Mouse (Mus musculus) layer of hippocampus, adult 2 months (tissue): Measurements from ENCODE around the gene Nsun2. TPM values are rescaled to one million over a fixed set of nuclear protein-coding genes. Genes with fewer than 3 reads are reported as not detected.

Experiments
- DNase-seq, 2 experiments: peaks; one replicate each; pipeline ENCODE4 v3.0.0; 2022; ENCODE audit warnings: low spot score in 2 of 2
- H3K27ac ChIP-seq: fragments of 200-600 bp; 2 replicates; pipeline ENCODE4 v1.8.1; 2022
- H3K4me3 ChIP-seq: fragments of 200-600 bp; 2 replicates; pipeline ENCODE4 v1.8.1; 2022; ENCODE audit warnings: mild to moderate bottlenecking
- CTCF ChIP-seq: fragments of 200-600 bp; conservative IDR thresholded peaks from 2 replicates; pipeline ENCODE4 v1.8.1; 2022; ENCODE audit warnings: antibody characterized with exemption, mild to moderate bottlenecking, moderate library complexity
- total RNA-seq, 2 experiments: library from RNA; stranded (reverse); gene quantifications; 2 replicates each; pipeline ENCODE4 v1.2.3; 2021

Gene Nsun2
- total RNA-seq, 2 experiments from 2014 or later = 99.2 to 99.8 TPM

DNA sequence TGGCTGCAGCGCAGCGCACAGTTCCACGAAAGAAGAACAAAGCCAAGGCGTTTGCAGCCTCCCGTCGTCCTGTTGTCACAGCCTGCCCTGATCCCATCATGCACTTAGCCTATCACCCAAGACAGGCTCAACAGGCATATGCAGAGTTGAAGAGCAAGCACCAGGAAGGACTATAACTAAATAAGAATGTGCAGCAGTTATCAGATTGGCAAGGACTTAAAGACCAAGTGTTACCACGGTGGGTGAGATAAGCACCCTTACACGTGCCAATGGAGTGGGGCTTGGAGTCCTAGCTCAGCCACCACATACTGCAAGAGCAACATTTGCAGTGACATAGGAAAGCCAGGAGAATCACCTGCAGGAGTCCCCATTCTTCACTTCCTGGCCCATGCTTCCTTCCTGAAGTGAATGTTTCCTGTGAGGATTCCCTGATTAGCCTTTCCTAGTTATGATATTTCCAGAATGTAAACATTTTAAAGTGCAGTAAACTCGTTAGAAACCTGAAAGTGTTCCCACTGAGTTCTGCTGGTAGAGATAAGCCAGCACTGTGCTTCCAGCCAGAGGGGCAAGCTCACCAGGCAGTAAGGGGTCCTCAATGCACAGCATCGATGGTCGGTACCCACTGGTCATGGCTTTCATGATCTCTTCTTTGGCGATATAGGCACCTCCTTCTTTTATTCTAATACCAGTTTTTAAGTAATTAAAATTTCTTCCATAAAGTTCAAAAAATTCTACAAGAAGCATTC is 27.0 kb upstream of the Nsun2 start:
- no peak for DNase-seq
- Histone ChIP-seq H3K4me3 (no peak overlapping the region), H3K27ac (no peak overlapping the region)
- no peak for TF ChIP-seq CTCF

GRCm38 (mm10) chr13:69507666-69508065 is 25.9 kb upstream of the Nsun2 start:
- Histone ChIP-seq H3K27ac (no peak overlapping the region), H3K4me3 (no peak overlapping the region)
- no peak for TF ChIP-seq CTCF
- no peak for DNase-seq

- DNase-seq = peak in 1 of 2 experiments; percentile 50
- peak; percentile 87 for TF ChIP-seq CTCF
- Histone ChIP-seq H3K27ac (peak overlapping the region; percentile 67), H3K4me3 (no peak overlapping the region)
These were observed 23.9 kb upstream of the Nsun2 start for GRCm38 (mm10) chr13:69509391-69510244.

DNA sequence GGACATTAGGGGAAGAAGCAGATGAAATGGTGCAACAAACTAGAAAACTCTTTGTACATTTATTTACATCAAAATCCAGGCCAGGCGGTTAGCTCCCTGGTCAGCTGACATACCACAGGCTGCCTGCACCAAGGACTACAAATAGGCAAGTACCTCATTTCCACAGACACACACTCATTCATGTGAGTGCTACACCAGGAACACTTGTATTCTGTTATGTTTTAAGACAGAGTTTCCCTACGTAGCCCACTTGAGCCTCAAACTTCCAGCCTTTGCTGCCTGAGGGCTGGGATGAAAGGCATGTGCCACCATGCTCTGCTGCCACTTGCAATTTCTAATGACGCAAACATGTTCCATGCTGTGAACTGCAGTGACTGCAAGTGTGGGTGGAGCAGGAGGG is 18.5 kb upstream of the Nsun2 start:
- H3K27ac ChIP-seq = no peak overlapping the region
- H3K4me3 ChIP-seq = no peak overlapping the region
- DNase-seq = no peak
- no peak for TF ChIP-seq CTCF

DNA sequence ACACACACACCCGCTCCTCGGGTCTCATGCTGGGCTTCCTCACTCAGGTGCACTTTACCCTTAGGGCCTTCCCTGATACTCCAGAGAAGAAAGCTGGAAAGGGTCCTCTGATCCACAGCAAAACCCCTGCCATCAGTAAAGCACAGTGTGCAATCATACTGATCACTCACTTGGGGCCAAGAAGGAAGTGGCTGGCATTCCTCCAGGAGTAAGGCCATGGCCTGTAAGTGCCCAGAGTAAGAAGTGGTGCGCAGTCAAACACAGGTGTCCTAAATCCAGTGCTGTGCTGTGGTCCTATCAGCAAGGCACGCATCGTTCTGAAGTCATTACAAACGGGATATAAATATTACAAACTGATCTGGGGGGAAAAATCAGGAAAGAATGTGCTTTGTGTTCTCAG is 16.1 kb upstream of the Nsun2 start:
- TF ChIP-seq CTCF = no peak
- Histone ChIP-seq H3K4me3 (no peak overlapping the region), H3K27ac (no peak overlapping the region)
- DNase-seq = no peak

DNA sequence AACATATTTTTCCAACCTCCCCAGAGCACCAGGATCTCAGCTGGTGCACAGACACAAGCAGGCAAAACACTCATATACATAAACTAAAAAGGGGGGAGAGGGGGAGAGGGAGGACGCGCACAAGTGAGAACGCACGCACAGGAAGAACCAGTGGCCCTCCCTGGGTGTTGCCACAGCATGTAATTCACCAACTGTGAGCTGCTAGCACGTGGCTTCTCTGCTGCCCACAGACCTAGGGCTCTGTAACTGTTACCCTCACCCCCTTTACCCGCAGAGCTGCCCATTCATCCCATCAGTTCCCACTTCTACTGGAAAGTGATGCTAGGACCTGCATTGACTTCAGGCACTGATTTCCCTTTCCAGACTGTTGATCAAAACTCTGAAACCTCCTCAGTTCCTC is 14.4 kb upstream of the Nsun2 start:
- no peak overlapping the region for H3K27ac ChIP-seq
- DNase-seq = no peak
- no peak for TF ChIP-seq CTCF

DNA sequence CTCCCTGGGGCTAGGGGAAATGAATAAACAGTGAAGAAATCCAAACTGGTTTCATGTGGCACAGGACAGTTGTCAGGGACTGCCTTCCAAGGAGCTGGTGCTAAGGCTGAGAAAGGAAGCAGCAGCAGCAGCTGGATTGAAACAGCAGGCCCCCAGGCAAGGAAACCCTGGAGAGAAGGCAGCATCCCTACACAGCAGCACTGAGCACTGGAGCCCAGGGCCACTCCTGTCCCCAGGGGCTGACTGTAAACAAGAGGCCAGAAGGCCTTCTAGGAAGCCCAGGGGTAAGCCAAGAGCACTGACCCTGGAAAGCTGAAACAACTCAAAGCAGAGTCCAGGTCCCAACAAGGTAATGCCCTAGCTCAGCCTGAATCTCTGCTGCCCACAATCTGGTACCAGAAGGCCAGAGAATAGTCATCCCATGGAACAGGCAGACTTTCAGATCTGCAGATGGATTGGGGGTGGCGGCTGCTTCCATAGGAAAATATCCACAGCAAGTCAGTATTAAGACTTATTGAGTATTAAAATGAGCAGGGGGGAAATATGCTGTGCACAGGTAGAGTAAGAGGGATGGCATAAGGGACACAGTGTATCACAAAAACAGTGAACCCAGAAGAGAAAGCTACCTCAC is 11.3 kb upstream of the Nsun2 start:
- H3K4me3 ChIP-seq = no peak overlapping the region
- H3K27ac ChIP-seq = peak overlapping the region; percentile 85
- no peak for TF ChIP-seq CTCF
- DNase-seq = peak in 1 of 2 experiments; percentile 66

More for the DNA sequence above, 14.4 kb upstream of the Nsun2 start:
- no peak overlapping the region for H3K4me3 ChIP-seq

DNA sequence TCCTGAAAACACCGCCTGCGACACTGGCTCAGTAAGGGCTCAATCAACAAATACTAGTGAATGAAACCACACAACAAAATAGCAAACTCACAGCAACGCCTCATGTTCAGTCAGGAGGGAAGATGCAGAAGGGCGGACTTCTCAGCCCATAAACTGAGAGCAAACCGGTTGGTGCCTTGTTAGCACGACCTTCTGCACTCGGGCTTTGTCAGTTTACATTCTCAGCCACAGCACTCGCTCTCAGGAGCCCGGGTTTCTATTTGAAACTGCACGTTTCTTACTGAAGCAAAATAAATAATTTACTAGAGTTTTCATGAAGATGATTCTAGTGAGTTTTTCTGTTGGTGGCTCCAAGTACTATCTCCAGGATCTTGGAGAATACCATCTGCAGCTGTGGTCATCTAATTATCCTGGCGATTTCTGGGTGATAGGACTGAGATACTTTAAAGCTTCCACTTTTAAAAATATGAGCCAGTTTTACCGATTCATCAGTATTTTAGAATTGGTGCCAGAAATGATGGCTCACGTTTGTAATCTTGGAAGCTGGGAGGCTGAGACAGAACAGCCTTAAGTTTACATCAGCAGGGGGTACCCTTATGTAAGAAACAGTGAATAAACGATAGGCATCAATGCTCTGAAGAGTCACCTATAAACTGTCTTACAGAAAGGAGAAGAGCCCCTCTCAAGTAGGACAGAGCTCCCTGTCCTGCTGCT is 9.9 kb upstream of the Nsun2 start:
- DNase-seq = no peak
- H3K27ac ChIP-seq = peak overlapping the region; percentile 85
- TF ChIP-seq CTCF = no peak

DNA sequence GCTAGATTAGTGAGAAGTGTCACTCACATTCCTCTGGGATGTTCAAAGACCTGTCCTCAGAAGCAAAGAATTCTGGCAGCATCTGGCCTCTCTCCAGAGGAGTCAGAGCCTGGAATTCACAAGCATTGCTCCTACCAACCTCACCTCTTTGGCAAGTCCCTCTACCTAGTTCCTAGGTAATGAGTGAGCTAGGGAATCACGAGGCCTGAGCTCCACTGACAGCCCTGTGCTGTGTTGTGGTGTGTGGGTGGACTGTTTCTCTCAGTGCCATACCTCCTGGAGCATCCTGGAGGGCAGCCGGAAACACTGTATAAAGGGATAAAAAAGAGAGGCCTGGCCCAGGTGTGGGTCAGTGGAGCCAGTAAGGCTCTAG is 9.4 kb upstream of the Nsun2 start:
- H3K27ac ChIP-seq = peak overlapping the region; percentile 85
- no peak for DNase-seq
- TF ChIP-seq CTCF = no peak
- no peak overlapping the region for H3K4me3 ChIP-seq

More for the DNA sequence above, 9.9 kb upstream of the Nsun2 start:
- H3K4me3 ChIP-seq = no peak overlapping the region

GRCm38 (mm10) chr13:69525867-69526266 is 7.7 kb upstream of the Nsun2 start:
- H3K27ac ChIP-seq = peak overlapping the region; percentile 85; the same call in 1 of the 2 replicates
- DNase-seq = no peak
- TF ChIP-seq CTCF = no peak

DNA sequence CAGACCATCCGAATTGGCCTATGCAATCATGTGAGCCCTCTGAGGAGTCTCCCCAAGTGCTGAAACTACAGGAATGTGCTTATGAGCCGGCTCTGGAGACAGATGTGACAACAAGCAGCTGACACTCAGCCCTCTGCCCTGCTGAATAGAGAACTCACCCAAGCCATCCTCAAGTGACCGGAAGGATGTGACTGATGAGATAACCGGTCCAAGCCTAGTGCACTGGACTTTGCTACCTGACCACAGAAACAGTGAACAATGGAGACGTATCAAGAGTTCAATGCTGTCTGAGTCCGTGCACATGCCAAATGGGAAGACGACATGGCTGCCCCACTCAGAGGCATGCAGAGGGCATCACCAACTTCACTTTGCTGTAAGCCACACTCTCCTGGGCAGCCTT is 5.0 kb upstream of the Nsun2 start:
- DNase-seq = no peak
- TF ChIP-seq CTCF = no peak
- Histone ChIP-seq H3K4me3 (no peak overlapping the region), H3K27ac (0 out of 2 replicates have a peak overlapping the region, but pooled peaks have one; percentile 7)

More at GRCm38 (mm10) chr13:69525867-69526266, 7.7 kb upstream of the Nsun2 start:
- no peak overlapping the region for H3K4me3 ChIP-seq

- peak overlapping the region; percentile 75; the same call in 1 of the 2 replicates for H3K4me3 ChIP-seq
These were observed 3.4 kb upstream of the Nsun2 start for GRCm38 (mm10) chr13:69530156-69530555.

More at GRCm38 (mm10) chr13:69530156-69530555, 3.4 kb upstream of the Nsun2 start:
- H3K27ac ChIP-seq = peak overlapping the region; percentile 93
- TF ChIP-seq CTCF = no peak
- DNase-seq = no peak
